Mouse (Mus musculus) hindbrain, embryonic 10.5 days (tissue): ENCODE measurements around the gene Gm17359. TPM values are rescaled to one million over a fixed set of nuclear protein-coding genes. Genes with fewer than 3 reads are reported as not detected.
A peak's percentile ranks its signal among the peaks of the same experiment; 100 is the strongest.

Experiments
- DNase-seq: peaks from one replicate; pipeline ENCODE4 v3.0.0-alpha.2; 2017; ENCODE audit warnings: low spot score
- H3K27ac ChIP-seq: fragments of 300-500 bp; sonication (generic); 2 replicates; pipeline ENCODE4 v1.5.1; 2016; ENCODE audit warnings: mild to moderate bottlenecking, moderate library complexity
- H3K27me3 ChIP-seq: fragments of 300-500 bp; sonication (generic); 2 replicates; pipeline ENCODE4 v1.6.1; 2016; ENCODE audit warnings: mild to moderate bottlenecking; ENCODE audit not compliant: poor library complexity, insufficient read depth, severe bottlenecking
- H3K36me3 ChIP-seq: fragments of 300-500 bp; sonication (generic); 2 replicates; pipeline ENCODE4 v1.6.1; 2016; ENCODE audit warnings: mild to moderate bottlenecking, moderate library complexity
- H3K4me1 ChIP-seq: fragments of 300-500 bp; sonication (generic); replicated peaks from 2 replicates; pipeline ENCODE4 v1.6.1; 2016; ENCODE audit warnings: mild to moderate bottlenecking
- H3K4me3 ChIP-seq: fragments of 300-500 bp; sonication (generic); 2 replicates; pipeline ENCODE4 v1.5.1; 2016; ENCODE audit warnings: mild to moderate bottlenecking, moderate library complexity
- H3K9me3 ChIP-seq: fragments of 300-500 bp; sonication (generic); 2 replicates; pipeline ENCODE4 v1.6.1; 2016; ENCODE audit warnings: mild to moderate bottlenecking, moderate library complexity
- WGBS: fragments of 180-500 bp; shearing (Covaris S2); methylation state at CpG from one replicate; pipeline ENCODE4 v1.1.7; 2016; 5-methylcytosine and 5-hydroxymethylcytosine counted together
- polyA plus RNA-seq: library from polyadenylated mRNA; unstranded; fragments of >200 nt; fragmentation: Nextera tagmentation; extraction: Ambion mirVana; gene quantifications from 2 replicates; pipeline ENCODE4 v1.2.1, GENCODE M21; 2016

The Gm17359 gene
- polyA plus RNA-seq, 1 experiment from 2014 or later = not detected

DNA sequence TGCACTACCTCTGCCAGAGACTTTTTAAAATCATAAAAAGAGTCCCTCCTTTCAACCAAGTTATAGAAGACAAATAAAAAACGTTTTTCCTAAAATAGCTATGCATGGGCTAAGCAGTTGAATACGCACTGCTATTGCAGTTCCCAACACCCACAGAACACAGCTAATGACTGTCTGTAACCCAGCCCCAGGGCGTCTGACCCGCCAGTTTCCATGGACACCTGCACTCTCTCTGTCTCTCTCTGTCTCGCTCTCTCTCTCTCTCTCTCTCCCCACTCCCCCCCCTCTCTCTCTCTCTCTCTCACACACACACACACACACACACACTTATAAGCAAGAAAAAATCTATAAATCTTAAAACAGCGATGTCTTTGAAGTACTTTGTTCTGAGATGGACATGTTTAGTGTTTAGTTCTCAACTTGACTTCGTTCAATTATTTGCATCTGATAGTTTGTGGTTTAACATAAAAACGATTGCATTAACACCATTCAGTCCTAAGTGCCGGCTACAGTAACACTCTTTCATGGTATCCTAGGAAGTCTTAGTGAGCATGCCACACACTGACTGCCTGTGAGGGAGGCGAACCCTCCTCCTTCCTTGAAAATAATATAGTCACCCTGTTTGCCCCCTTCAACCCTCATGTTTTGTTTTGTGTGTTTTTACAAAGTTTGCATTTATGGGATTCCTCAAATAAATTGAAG lies 73.6 kb downstream of the Gm17359 start:
- H3K27ac ChIP-seq = peak overlapping the region; percentile 69
- WGBS = 33% methylated on average over 10 of the region's 10 CpGs
- H3K9me3 ChIP-seq = no peaks in the 10 kb centered on the region
- DNase-seq = peak; percentile 52
- no peak overlapping the region for H3K4me3 ChIP-seq
- H3K36me3 ChIP-seq = no peaks in the 10 kb centered on the region
- H3K27me3 ChIP-seq = no peaks in the 10 kb centered on the region
- peaks cover 34% of the 10 kb centered on the region for H3K4me1 ChIP-seq

DNA sequence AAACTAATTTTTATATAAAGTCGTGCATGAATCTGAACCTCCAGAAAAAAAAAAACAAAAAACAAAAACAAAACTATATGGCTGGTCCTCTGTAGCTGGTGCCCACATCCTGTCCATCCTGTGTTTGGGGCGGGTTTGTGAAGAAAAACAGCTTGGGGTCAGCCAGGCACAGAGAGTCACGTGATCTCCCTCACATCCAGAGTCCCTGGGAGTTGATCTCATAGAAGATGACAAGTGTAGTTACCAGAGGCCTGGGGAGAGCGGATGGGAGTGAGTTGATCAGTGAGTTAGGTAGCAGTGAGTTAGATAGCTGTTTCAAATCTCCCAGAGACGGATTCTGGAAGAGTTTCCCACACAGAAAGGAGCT lies 74.2 kb downstream of the Gm17359 start:
- Histone ChIP-seq H3K36me3 (no peaks in the 10 kb centered on the region), H3K4me1 (peaks cover 34% of the 10 kb centered on the region), H3K27me3 (no peaks in the 10 kb centered on the region), H3K4me3 (no peak overlapping the region), H3K27ac (peak overlapping the region; percentile 71; the same call in 1 of the 2 replicates), H3K9me3 (no peaks in the 10 kb centered on the region)
- peak; percentile 35 for DNase-seq
- 34% methylated on average over 5 of the region's 5 CpGs for WGBS

GRCm38 (mm10) chr3:79411666-79412065 lies 75.2 kb downstream of the Gm17359 start:
- no peak for DNase-seq
- Histone ChIP-seq H3K4me3 (no peak overlapping the region), H3K27me3 (no peaks in the 10 kb centered on the region), H3K4me1 (peaks cover 42% of the 10 kb centered on the region), H3K27ac (no peak overlapping the region), H3K36me3 (no peaks in the 10 kb centered on the region), H3K9me3 (no peaks in the 10 kb centered on the region)
- WGBS = 78% methylated on average over 2 of the region's 2 CpGs

DNA sequence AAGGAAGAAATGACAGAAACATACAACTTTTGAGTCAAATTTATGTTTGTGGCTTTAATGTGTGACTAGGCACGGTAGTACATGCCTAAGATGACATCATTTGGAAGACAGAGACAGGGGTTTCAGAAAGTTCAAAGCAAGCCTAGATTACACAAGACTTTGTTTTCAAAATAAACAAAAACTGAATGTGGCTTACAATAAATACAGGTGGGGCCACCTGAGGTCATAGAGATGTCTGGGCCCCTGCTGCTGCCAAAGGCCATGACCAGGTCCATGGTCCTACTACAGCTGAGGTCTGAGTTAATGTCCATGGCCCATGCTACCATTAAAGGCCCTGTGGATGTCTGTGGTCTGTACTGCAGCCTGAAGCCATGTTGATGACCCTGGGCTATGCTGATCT lies 77.0 kb downstream of the Gm17359 start:
- no peaks in the 10 kb centered on the region for H3K9me3 ChIP-seq
- DNase-seq = no peak
- H3K4me1 ChIP-seq = peaks cover 50% of the 10 kb centered on the region
- H3K27ac ChIP-seq = 0 out of 2 replicates have a peak overlapping the region, but pooled peaks have one; percentile 12
- no peaks in the 10 kb centered on the region for H3K36me3 ChIP-seq
- 91% methylated on average over 1 of the region's 1 CpGs for WGBS
- H3K4me3 ChIP-seq = no peak overlapping the region
- H3K27me3 ChIP-seq = no peaks in the 10 kb centered on the region

DNA sequence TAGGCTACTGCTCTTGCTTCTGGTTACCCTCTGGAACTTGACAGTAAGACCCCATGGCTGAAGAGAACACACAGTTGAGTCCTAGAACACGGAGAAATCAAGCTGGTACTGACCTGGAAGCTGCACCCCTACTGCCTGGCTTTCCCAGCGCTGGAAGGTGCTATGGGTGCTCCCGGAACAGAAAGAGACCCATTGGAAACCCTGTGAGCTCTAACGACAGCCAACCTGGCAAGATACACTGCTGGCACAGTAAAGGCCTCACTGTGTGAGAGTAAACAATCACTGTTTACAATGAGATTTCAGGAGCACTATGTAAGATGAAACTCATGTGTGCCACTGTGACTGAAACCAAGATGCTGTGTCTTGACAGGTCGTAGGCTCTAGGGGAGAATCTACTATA lies 78.6 kb downstream of the Gm17359 start:
- H3K27ac ChIP-seq = peak overlapping the region; percentile 29; the same call in 1 of the 2 replicates
- no peaks in the 10 kb centered on the region for H3K9me3 ChIP-seq
- peaks cover 40% of the 10 kb centered on the region for H3K4me1 ChIP-seq
- H3K27me3 ChIP-seq = no peaks in the 10 kb centered on the region
- WGBS = 85% methylated on average over 5 of the region's 5 CpGs
- H3K4me3 ChIP-seq = no peak overlapping the region
- H3K36me3 ChIP-seq = no peaks in the 10 kb centered on the region
- DNase-seq = no peak

- H3K36me3 ChIP-seq = no peaks in the 10 kb centered on the region
- peaks cover 31% of the 10 kb centered on the region for H3K4me1 ChIP-seq
- no peak overlapping the region for H3K4me3 ChIP-seq
- DNase-seq = no peak
- H3K27ac ChIP-seq = peak overlapping the region; percentile 82
- no peaks in the 10 kb centered on the region for H3K27me3 ChIP-seq
- no peaks in the 10 kb centered on the region for H3K9me3 ChIP-seq
These were observed 79.5 kb downstream of the Gm17359 start for GRCm38 (mm10) chr3:79415929-79416328.

DNA sequence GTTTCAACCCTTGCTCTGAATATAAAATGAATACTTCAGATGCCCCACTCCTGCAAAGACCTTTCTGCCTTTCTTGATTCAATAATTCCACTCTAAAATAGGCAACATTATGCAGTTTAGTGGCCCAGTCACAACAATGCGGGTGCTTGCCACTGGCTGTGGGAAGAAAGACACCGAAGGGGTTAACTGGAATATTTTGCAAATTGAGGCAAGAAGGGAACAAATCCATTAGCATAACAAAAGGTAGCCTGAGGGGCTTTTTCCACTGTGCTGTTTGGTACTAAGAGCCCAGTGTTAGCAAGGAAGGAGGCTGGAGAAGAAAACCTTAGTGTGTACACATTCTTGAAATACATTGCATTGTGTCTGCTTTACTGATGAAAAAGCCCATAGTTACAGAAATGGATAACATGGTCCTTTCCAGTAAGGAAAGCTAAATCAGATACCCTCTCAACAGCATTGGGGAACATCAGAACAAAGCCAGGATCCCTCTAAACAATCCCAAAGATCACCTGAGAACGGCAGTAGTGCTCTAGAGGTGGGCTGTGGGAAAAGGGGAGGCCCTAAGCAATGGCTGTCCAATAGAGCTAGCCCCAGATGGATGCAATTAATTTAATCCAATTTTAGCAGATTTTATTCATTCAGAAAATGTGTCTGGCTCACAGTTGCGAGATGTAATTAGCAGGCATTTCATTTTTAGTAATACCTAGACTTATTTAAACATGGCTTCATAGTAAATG lies 80.7 kb downstream of the Gm17359 start:
- H3K27me3 ChIP-seq = no peaks in the 10 kb centered on the region
- H3K27ac ChIP-seq = peak overlapping the region; percentile 82
- H3K36me3 ChIP-seq = no peaks in the 10 kb centered on the region
- H3K9me3 ChIP-seq = no peaks in the 10 kb centered on the region
- H3K4me1 ChIP-seq = peaks cover 29% of the 10 kb centered on the region
- peak overlapping the region; percentile 14 for H3K4me3 ChIP-seq
- WGBS = 37% methylated on average over 4 of the region's 4 CpGs
- DNase-seq = peak; percentile 27

DNA sequence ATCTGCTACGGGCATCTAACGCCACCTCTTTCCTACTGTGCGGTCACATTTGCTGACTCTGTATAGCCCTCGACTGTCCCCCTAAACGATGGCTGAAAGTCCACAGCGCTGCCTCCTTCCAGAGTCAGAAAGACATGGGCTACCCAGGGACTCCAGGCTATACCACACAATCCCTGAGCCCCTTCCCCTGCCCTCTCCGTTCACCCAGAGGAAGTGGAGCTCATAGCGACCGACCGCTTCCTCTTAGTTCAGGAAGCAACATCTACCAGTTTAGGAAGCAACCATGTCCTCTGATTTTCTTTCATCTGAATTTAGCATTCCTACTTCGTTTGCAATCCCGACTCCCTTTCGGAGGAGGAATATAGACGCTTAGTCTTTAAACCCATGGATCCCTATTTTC lies 82.5 kb downstream of the Gm17359 start:
- peak overlapping the region; percentile 31; the same call in 1 of the 2 replicates for H3K27ac ChIP-seq

GRCm38 (mm10) chr3:79425441-79425840 lies 89.0 kb downstream of the Gm17359 start:
- Histone ChIP-seq H3K27me3 (no peaks in the 10 kb centered on the region), H3K4me1 (no peaks in the 10 kb centered on the region), H3K4me3 (no peak overlapping the region), H3K9me3 (no peaks in the 10 kb centered on the region), H3K36me3 (no peaks in the 10 kb centered on the region), H3K27ac (no peak overlapping the region)
- no peak for DNase-seq
- WGBS = 89% methylated on average over 1 of the region's 1 CpGs

More for the DNA sequence above, 82.5 kb downstream of the Gm17359 start:
- 90% methylated on average over 14 of the region's 14 CpGs for WGBS
- Histone ChIP-seq H3K9me3 (no peaks in the 10 kb centered on the region), H3K4me1 (peaks cover 29% of the 10 kb centered on the region), H3K4me3 (no peak overlapping the region), H3K36me3 (no peaks in the 10 kb centered on the region), H3K27me3 (no peaks in the 10 kb centered on the region)
- DNase-seq = no peak

GRCm38 (mm10) chr3:79433593-79433992 lies 97.1 kb downstream of the Gm17359 start:
- H3K9me3 ChIP-seq = no peaks in the 10 kb centered on the region
- H3K36me3 ChIP-seq = no peaks in the 10 kb centered on the region
- H3K27ac ChIP-seq = no peak overlapping the region
- no peaks in the 10 kb centered on the region for H3K27me3 ChIP-seq
- DNase-seq = no peak
- H3K4me3 ChIP-seq = no peak overlapping the region
- no peaks in the 10 kb centered on the region for H3K4me1 ChIP-seq

DNA sequence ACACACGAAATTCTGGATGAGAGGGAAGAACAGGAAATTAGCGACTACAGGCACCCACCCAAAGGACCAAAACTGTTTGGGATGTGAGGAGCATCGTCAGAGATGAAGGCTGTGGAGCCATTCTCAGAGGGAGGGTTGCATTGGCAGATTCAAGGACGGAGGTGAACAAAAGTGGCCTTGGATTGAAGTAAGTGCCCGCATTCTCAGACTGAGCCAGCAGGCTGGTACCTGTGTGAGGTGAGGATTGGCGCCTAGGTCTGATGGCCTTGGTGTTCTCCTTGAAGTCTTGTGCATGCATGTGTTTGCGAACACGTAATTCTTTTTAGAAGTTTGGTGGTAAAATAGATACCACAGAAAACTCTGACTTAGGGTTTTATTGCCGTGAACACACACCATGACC lies 98.0 kb downstream of the Gm17359 start:
- DNase-seq = no peak
- no peaks in the 10 kb centered on the region for H3K4me1 ChIP-seq
- H3K4me3 ChIP-seq = no peak overlapping the region
- no peaks in the 10 kb centered on the region for H3K27me3 ChIP-seq
- 81% methylated on average over 9 of the region's 9 CpGs for WGBS
- H3K9me3 ChIP-seq = no peaks in the 10 kb centered on the region
- no peaks in the 10 kb centered on the region for H3K36me3 ChIP-seq
- no peak overlapping the region for H3K27ac ChIP-seq

DNA sequence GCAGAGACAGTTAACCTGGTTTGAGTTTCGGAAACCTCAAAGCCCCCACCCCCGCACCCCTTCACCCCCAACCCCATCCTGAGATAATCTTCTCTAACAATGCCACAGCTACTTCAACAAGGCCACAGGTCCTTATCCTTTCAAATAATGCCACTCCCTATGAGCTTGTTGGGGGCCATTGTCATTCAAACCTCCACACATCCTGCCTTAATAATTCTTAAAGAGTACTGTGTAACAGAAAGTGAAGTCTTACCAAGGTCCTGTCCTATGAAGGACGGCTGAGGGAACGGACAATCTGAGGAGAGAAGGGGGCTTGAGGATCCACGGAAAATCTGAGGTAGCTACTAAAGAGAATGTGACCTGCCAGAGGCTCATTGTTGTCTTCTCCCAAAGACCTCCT lies 98.5 kb downstream of the Gm17359 start:
- no peaks in the 10 kb centered on the region for H3K4me1 ChIP-seq
- H3K4me3 ChIP-seq = no peak overlapping the region
- WGBS = 45% methylated on average over 5 of the region's 5 CpGs
- no peaks in the 10 kb centered on the region for H3K27me3 ChIP-seq
- no peak overlapping the region for H3K27ac ChIP-seq
- no peaks in the 10 kb centered on the region for H3K36me3 ChIP-seq
- H3K9me3 ChIP-seq = no peaks in the 10 kb centered on the region
- no peak for DNase-seq

GRCm38 (mm10) chr3:79436186-79436585 lies 99.7 kb downstream of the Gm17359 start:
- no peak for DNase-seq
- WGBS = 90% methylated on average over 7 of the region's 7 CpGs
- H3K4me1 ChIP-seq = 0 out of 2 replicates have a peak, but pooled peaks cover 4% of the 10 kb centered on the region
- H3K36me3 ChIP-seq = no peaks in the 10 kb centered on the region
- no peak overlapping the region for H3K4me3 ChIP-seq
- H3K27me3 ChIP-seq = no peaks in the 10 kb centered on the region
- no peaks in the 10 kb centered on the region for H3K9me3 ChIP-seq
- H3K27ac ChIP-seq = no peak overlapping the region
